Mouse (Mus musculus) adrenal gland, adult (tissue): Measurements from ENCODE around the gene Anapc15-ps.
"Not testable (repeated sequence)": the region's sequence is repeated elsewhere in the genome, so short reads cannot be mapped to it uniquely, and the experiment has no call there.

Source experiments
- DNase-seq, 2 experiments: peaks; one replicate each; pipeline ENCODE4 v3.0.0; 2022 to 2023; ENCODE audit warnings: low spot score in 1 of 2; ENCODE audit not compliant: inconsistent age in 2 of 2

Anapc15-ps gene

DNA sequence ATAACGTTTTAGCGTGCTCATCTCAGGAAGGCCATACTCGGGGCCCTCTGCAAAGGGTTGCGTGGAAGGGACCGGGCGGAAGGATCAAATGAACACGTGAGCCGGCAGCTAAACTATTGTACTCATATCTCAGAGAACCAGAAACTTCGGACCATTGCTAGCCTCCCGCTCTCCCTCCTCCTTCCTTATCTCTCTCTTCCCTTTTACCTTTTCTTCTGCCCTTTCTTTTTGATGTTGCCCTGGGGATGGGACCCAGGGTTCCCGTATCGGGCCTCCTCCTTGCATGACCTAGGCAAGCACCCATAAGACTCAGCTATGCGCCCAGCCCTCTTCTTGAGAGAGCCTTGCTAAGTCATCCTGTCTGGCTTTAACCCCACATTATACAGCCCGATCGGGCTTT lies 38.5 kb downstream of the Anapc15-ps start:
- no peak for DNase-seq

DNA sequence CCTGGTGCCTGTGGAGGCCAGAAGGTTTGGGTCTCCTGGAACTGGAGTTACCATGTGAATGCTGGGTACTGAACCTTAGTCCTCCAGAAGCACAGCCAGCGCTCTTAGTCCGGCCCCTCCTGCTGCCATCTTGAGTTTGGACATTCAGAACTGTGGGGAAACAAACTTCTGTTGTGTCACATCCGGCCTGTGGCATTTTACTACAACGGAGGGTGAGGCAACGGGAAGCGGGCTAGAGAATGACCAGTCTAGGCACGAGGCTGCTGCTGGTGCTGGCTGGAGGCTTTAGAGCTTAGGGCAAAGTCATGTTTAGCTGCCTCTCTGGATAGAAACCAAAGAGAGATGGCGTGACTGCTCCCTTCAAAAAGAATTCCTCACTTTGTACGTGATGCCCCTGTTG lies 39.0 kb downstream of the Anapc15-ps start:
- no peak for DNase-seq

DNA sequence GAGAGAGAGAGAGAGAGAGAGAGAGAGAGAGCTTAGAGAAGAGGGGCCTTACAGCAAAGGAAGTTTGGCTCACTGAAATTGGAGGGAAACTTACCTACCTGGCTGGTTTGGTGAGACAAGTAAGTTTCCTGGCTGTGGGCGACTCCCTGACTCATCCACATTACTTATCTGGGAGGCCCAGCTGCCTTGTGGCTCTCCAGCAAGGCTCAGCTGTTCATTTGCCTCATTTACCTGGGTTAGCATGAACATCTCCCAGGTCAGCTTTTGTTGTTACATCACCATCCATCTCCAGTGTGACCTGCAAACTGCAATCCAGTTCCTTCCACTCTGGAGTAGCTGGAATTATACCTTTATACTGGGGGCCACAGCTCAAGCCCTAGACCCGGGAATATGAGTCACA lies 41.7 kb downstream of the Anapc15-ps start:
- peak in 1 of 2 experiments; percentile 62 for DNase-seq

DNA sequence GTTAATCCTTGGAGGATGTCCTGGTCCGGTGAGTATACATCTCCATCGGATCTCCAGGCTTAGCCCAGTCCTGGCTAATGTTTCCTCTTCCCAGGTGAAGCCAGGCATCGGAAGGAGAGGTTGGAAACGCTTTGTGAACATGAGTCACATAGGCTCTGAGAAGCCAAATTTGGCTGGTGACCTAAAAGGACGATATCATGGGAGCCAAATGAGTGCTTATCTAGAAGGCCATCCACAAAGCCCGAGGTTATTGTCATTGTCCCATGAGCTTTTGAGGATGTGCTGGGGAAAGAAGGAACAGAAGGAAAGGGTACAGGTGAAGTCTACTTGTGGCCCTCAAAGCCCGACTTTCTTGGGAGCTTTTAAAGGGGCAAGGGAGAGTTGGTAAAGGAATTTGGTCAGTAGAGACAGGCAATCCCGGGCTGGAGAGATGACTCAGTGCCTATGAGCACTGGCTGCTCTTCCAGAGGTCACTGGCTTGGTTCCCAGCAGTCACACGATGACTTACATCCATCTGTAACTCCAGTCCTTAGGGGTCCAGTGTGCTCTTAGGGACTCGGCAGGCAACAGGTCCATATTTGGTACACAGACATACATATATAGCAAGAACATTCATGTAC lies 42.4 kb downstream of the Anapc15-ps start:
- DNase-seq = peak; percentile 86 to 90

DNA sequence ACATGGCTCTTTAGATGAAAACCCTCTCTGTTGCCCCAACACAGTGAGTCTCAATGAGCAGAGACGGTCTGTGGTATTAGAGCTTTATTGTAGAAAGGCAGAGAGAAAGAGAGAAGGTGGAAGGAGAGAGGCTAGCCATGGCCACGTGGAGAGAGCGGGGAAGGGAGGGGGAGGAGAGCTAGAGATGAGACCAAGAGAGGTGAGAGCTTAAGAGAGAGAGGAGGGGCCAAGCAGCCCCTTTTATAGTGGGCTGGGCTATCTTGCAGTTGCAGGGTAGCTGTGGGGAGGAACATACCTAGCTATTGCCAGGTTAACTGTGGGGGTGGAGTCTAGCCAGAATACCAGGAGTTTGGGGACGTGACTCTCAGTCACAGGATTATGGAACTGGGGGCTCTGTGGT lies 43.1 kb downstream of the Anapc15-ps start:
- not testable (repeated sequence) for DNase-seq

DNA sequence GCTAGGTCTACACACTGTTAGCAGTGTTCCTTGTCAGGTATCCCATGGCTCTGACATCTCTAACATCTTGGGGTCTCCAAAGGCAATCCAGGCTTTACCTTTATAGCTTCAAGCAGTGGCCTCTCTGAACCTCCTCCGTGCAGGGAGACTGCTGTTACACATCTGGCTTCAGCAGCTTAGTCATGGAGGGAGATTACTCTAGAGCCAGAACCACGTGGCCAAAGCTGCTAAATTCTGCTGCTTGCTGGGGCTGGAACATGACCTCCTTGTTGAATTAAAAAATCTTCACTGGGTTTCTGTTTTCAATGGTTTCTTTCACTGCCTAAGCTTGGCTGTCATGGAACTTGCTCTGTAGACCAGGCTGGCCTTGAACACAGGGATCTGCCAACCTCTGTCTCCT lies 44.9 kb downstream of the Anapc15-ps start:
- DNase-seq = peak in 1 of 2 experiments; percentile 48

DNA sequence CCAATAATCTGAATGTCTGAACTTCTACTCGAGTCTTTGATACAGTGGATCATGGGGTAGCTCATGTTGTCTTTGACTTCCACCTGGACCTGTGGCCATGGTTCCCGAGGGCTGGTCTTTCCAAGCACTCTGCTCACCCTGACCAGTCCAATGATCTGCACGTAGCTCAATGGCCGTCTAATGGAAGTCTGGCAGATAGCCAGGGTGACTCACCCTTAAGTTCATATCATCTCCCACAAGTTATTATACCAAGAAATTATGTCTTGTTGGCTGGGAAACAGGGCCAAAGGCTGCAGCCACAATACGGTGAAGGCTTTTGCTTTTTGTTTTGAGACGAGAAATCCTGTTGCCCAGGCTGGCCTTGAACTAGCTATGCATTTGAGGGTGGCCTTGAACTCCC lies 45.9 kb downstream of the Anapc15-ps start:
- peak; percentile 71 to 85 for DNase-seq

DNA sequence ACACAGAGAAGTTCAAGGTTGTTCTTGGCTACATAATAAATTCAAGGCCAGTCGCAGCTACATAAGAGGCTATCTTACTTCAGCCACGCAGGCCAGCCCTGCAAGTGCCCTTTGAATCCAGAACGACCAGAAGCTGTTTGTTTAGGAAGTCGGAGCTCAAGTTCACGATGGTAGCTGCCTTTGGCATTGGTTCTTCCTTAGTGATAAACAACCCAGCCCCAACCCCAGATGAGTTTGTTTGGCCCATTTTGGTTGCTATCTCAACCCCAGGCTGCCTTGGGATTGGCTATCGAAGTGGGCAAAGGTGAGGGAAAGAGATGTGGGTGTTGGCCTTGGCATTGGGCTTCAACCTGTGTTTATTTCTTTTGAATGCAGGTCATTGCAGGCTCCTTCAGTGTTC lies 48.0 kb downstream of the Anapc15-ps start:
- DNase-seq = peak; percentile 51 to 69

DNA sequence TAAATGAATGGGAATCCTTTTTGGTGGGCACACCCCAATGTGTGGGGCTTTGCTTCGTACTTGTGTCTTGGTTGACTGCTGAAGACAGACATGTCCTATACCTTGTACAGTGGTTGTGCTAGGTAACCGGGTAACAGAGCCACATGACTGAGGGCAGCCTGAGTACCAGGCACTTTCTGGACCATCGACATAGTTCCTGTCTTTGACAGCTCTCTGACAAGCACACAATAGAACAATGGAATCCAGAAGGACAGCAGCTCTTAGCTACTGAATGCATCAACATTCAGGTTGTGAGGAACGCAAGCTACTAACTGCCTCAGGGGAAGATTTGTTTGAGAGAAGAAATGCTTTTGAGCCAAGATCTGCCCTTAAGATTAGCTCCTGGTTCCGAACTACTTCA lies 49.2 kb downstream of the Anapc15-ps start:
- DNase-seq = peak in 1 of 2 experiments; percentile 44

DNA sequence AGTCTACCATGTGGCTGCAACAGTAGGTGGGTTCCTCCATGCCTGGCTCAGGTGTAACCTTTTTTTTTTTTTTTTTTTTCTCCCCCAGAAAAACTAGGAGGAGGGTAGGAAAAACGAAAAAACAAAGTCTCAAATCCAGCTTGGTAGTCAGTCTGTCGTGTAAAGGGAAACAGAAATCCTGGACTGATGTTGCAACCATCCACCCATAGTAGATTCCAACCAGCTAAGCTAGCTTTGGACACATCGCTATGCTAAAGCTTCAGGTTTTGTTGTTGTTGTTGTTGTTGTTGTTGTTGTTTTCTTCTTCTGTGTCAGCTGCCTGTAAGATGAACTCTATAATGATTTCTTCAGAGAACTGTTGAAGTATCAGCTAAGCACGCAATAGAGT lies 49.7 kb downstream of the Anapc15-ps start:
- DNase-seq = no peak
